Mouse (Mus musculus): ENCODE results near the gene Rps6kb1. TPM values are rescaled to one million over a fixed set of nuclear protein-coding genes. Genes with fewer than 3 reads are reported as not detected.
A peak's percentile ranks its signal among the peaks of the same experiment; 100 is the strongest.
"Not testable (repeated sequence)": the region's sequence is repeated elsewhere in the genome, so short reads cannot be mapped to it uniquely, and the experiment has no call there.

Gene Rps6kb1
- total and polyA plus RNA-seq, 2 experiments from 2014 or later, result 34.2 to 67.3 TPM

GRCm38 (mm10) chr11:86473576-86473975 is 71.0 kb downstream of the Rps6kb1 start:
- H3K4me3 ChIP-seq (ENCODE audit: low read length), result no peak overlapping the region
- DNase-seq (ENCODE audit: low spot score) (no peak), ATAC-seq (no peak)
- H3K9me3 ChIP-seq (ENCODE audit: low read length), result no peaks in the 10 kb centered on the region
- peak overlapping the region; percentile 79; the same call in 1 of the 2 replicates for H3K27ac ChIP-seq
- H3K27me3 ChIP-seq (ENCODE audit: insufficient read depth, low read length), result no peaks in the 10 kb centered on the region
- peak overlapping the region; percentile 45 for H3K4me2 ChIP-seq (ENCODE audit: low read depth, low read length)
- no peak overlapping the region for H3K9ac ChIP-seq (replicated peaks; ENCODE audit: low read length)
- H3K36me3 ChIP-seq (ENCODE audit: insufficient read depth, low read length), result no peaks in the 10 kb centered on the region
- no peaks in the 10 kb centered on the region for H3K4me1 ChIP-seq (ENCODE audit: insufficient read depth, low read length)
- WGBS, result 65% methylated on average over 3 of the region's 3 CpGs
- TF ChIP-seq CTCF (IDR thresholded peaks at IDR 0.05; ENCODE audit: low read depth), result no peak

- H3K9me3 ChIP-seq (ENCODE audit: low read length), result no peaks in the 10 kb centered on the region
- no peaks in the 10 kb centered on the region for H3K4me1 ChIP-seq (ENCODE audit: insufficient read depth, low read length)
- H3K9ac ChIP-seq (replicated peaks; ENCODE audit: low read length), result peak overlapping the region; percentile 37; the same call in 1 of the 2 replicates
- H3K4me3 ChIP-seq (ENCODE audit: low read length), result no peak overlapping the region
- WGBS, result 22% methylated on average over 7 of the region's 7 CpGs
- 0 out of 2 replicates have a peak, but pooled peaks have one; percentile 40 for ATAC-seq
- TF ChIP-seq CTCF (IDR thresholded peaks at IDR 0.05; ENCODE audit: low read depth), result no peak
- H3K4me2 ChIP-seq (ENCODE audit: low read depth, low read length), result peak overlapping the region; percentile 45
- H3K36me3 ChIP-seq (ENCODE audit: insufficient read depth, low read length), result no peaks in the 10 kb centered on the region
- H3K27me3 ChIP-seq (ENCODE audit: insufficient read depth, low read length), result no peaks in the 10 kb centered on the region
- DNase-seq (ENCODE audit: low spot score), result peak; percentile 55
- H3K27ac ChIP-seq, result peak overlapping the region; percentile 79
Measured at GRCm38 (mm10) chr11:86472771-86473171, 71.8 kb downstream of the Rps6kb1 start.

GRCm38 (mm10) chr11:86471785-86472184 is 72.8 kb downstream of the Rps6kb1 start:
- DNase-seq (ENCODE audit: low spot score) (peak; percentile 5), ATAC-seq (no peak)
- Histone ChIP-seq H3K4me3 (ENCODE audit: low read length) (no peak overlapping the region), H3K4me1 (ENCODE audit: insufficient read depth, low read length) (no peaks in the 10 kb centered on the region), H3K9ac (replicated peaks; ENCODE audit: low read length) (no peak overlapping the region), H3K9me3 (ENCODE audit: low read length) (no peaks in the 10 kb centered on the region), H3K4me2 (ENCODE audit: low read depth, low read length) (no peak overlapping the region), H3K27ac (no peak overlapping the region), H3K27me3 (ENCODE audit: insufficient read depth, low read length) (no peaks in the 10 kb centered on the region), H3K36me3 (ENCODE audit: insufficient read depth, low read length) (no peaks in the 10 kb centered on the region)
- 48% methylated on average over 6 of the region's 6 CpGs for WGBS
- no peak for TF ChIP-seq CTCF (IDR thresholded peaks at IDR 0.05; ENCODE audit: low read depth)

GRCm38 (mm10) chr11:86468971-86469370 is 75.6 kb downstream of the Rps6kb1 start:
- H3K4me3 ChIP-seq (ENCODE audit: low read length), result no peak overlapping the region
- 66% methylated on average over 4 of the region's 4 CpGs for whole genome bisulfite sequencing
- DNase-seq (ENCODE audit: low spot score) (no peak), ATAC-seq (no peak)
- no peaks in the 10 kb centered on the region for H3K27me3 ChIP-seq (ENCODE audit: insufficient read depth, low read length)
- H3K4me1 ChIP-seq (ENCODE audit: insufficient read depth, low read length), result no peaks in the 10 kb centered on the region
- no peak overlapping the region for H3K9ac ChIP-seq (replicated peaks; ENCODE audit: low read length)
- H3K36me3 ChIP-seq (ENCODE audit: insufficient read depth, low read length), result no peaks in the 10 kb centered on the region
- H3K27ac ChIP-seq, result peak overlapping the region; percentile 52
- no peaks in the 10 kb centered on the region for H3K9me3 ChIP-seq (ENCODE audit: low read length)
- H3K4me2 ChIP-seq (ENCODE audit: low read depth, low read length), result no peak overlapping the region
- no peak for TF ChIP-seq CTCF (IDR thresholded peaks at IDR 0.05; ENCODE audit: low read depth)

- H3K4me2 ChIP-seq (ENCODE audit: low read depth, low read length), result no peak overlapping the region
- no peak for TF ChIP-seq CTCF (IDR thresholded peaks at IDR 0.05; ENCODE audit: low read depth)
- ATAC-seq (peak; percentile 60; the same call in 1 of the 2 replicates), DNase-seq (ENCODE audit: low spot score) (peak; percentile 79)
- no peak overlapping the region for H3K4me3 ChIP-seq (ENCODE audit: low read length)
- peak overlapping the region; percentile 52 for H3K27ac ChIP-seq
- WGBS, result 64% methylated on average over 8 of the region's 8 CpGs
- H3K27me3 ChIP-seq (ENCODE audit: insufficient read depth, low read length), result no peaks in the 10 kb centered on the region
- no peaks in the 10 kb centered on the region for H3K4me1 ChIP-seq (ENCODE audit: insufficient read depth, low read length)
- H3K36me3 ChIP-seq (ENCODE audit: insufficient read depth, low read length), result no peaks in the 10 kb centered on the region
- no peaks in the 10 kb centered on the region for H3K9me3 ChIP-seq (ENCODE audit: low read length)
- no peak overlapping the region for H3K9ac ChIP-seq (replicated peaks; ENCODE audit: low read length)
Measured at GRCm38 (mm10) chr11:86468345-86468744, 76.3 kb downstream of the Rps6kb1 start.

- peak; percentile 55; the same call in 1 of the 2 replicates for ATAC-seq
- TF ChIP-seq CTCF (IDR thresholded peaks at IDR 0.05; ENCODE audit: low read depth), result peak; percentile 81
- 19% methylated on average over 8 of the region's 8 CpGs for WGBS
Measured at GRCm38 (mm10) chr11:86464275-86464674, 80.3 kb downstream of the Rps6kb1 start.

GRCm38 (mm10) chr11:86462579-86462978 is 82.0 kb downstream of the Rps6kb1 start:
- Histone ChIP-seq H3K9ac (replicated peaks; ENCODE audit: low read length) (no peak overlapping the region), H3K27ac (no peak overlapping the region), H3K4me1 (ENCODE audit: insufficient read depth, low read length) (no peaks in the 10 kb centered on the region), H3K4me3 (ENCODE audit: low read length) (no peak overlapping the region), H3K27me3 (ENCODE audit: insufficient read depth, low read length) (no peaks in the 10 kb centered on the region), H3K4me2 (ENCODE audit: low read depth, low read length) (no peak overlapping the region), H3K9me3 (ENCODE audit: low read length) (no peaks in the 10 kb centered on the region), H3K36me3 (ENCODE audit: insufficient read depth, low read length) (no peaks in the 10 kb centered on the region)
- ATAC-seq (no peak), DNase-seq (ENCODE audit: low spot score) (no peak)
- no peak for TF ChIP-seq CTCF (IDR thresholded peaks at IDR 0.05; ENCODE audit: low read depth)

More at GRCm38 (mm10) chr11:86464275-86464674, 80.3 kb downstream of the Rps6kb1 start:
- not testable (repeated sequence) for H3K4me1 ChIP-seq (ENCODE audit: insufficient read depth, low read length); H3K9me3 ChIP-seq (ENCODE audit: low read length); H3K27ac ChIP-seq; H3K4me3 ChIP-seq (ENCODE audit: low read length); H3K36me3 ChIP-seq (ENCODE audit: insufficient read depth, low read length); H3K27me3 ChIP-seq (ENCODE audit: insufficient read depth, low read length); H3K9ac ChIP-seq (replicated peaks; ENCODE audit: low read length); H3K4me2 ChIP-seq (ENCODE audit: low read depth, low read length)
- DNase-seq (ENCODE audit: low spot score), result peak; percentile 88
